Mouse (Mus musculus): ENCODE results near the gene Cdc14a. TPM values are rescaled to one million over a fixed set of nuclear protein-coding genes. Genes with fewer than 3 reads are reported as not detected.

The Cdc14a gene
- total RNA-seq, 2 experiments from 2014 or later, result 3.2 to 4.3 TPM

DNA sequence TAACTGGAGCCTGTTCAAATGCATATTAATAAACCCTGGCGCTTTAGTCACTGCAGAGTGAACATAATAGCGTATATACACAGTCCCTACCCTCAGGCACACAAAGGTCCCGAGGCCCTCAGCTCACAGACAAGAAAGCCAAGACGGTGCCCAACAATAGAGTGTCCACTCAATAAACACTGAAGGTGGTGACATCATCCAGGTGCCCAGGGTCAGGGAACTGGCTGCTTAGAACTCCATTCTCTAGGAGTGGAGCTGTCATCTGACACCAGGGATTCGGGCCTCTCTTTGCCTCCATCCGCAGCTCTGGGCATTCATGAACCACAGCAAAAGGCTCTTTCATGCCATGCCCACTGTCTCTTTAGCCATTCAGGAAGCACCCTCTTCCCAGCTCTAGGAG is 2.7 kb downstream of the Cdc14a start:
- no peak for DNase-seq (ENCODE audit: low spot score in 2 of 2)
- intact Hi-C loops (cut with DNase I), result loop anchor here (5.0 kb wide), 2 partner anchors 71 to 79 kb away; no protein-coding TSS in a partner anchor

DNA sequence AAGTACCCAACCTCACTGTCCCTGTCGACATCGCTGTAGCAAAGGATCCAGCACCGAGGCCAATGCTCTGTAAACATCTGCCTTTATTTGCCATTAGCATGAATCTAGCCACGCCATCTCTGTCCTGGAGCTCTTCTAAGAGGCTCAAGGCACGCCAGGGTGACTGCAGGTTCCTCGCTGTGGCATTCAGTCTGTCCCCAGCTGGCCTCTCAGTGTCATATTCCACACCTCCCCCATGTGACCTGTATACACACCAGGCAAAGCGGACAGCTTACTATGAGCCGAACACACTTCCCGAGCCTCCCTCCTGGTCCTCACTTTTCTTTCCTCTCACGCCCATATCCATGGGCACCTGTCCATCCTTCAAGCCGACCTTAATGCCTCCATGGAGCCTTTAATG is 4.0 kb downstream of the Cdc14a start:
- intact Hi-C loops (cut with DNase I), result loop anchor here (5.0 kb wide), 2 partner anchors 73 to 77 kb away; no protein-coding TSS in a partner anchor
- no peak for DNase-seq (ENCODE audit: low spot score in 2 of 2)

DNA sequence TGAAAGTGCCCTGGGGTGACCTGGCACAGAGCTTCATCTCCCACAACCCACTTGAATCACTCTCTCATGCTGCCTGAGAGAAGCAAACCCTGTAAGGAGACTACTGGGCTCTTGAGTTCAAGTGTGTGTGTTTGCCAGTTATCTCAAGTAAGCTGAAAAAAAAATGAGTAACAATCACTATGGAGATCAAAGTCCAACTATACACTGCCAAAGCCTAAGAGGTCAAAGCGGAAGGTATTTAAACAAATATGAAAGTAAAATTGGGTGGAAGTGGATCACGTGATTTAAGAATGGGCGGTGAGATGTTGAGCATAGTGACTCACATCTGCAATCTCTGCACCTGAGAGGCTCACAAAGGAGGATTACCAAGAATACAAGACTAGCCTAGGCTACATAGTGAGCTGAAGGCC is 9.4 kb downstream of the Cdc14a start:
- no peak for DNase-seq (ENCODE audit: low spot score in 2 of 2)
- intact Hi-C loops (cut with DNase I), result no loop called here

DNA sequence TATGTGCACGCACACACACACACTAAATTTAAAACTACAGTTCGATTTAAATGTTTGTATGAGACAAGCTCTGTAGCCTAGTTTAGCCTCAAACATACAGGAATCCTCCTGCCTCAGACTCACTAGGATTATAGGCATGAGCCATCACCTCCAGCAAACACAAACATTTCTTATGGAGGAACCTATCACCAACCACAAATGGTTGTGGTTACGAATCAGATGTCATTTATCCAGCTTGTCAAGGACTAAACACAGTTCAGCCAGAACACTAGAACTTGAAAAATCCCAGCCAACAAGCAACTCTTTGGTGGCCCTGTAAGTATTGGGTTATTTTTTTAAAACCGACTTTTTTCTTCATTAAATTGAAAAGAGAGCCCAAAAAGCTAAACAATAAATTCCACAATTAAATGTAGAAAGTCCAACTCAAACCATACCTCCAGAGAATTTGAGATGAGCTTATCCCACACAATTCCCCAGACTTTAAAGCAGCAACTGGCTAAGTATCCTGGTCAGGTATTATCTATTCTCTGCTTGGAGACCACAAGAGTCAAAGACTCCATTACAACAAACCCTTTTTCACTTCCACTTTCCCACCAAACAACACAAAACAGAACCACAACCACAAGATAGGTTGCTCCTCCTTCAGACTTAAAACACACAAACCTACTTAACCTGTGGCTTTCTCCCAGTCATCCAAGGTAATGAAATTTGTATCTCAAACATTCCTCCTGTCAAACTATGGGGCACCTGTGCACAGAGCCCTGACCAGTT is 10.7 kb downstream of the Cdc14a start:
- DNase-seq (ENCODE audit: low spot score in 2 of 2), result no peak

DNA sequence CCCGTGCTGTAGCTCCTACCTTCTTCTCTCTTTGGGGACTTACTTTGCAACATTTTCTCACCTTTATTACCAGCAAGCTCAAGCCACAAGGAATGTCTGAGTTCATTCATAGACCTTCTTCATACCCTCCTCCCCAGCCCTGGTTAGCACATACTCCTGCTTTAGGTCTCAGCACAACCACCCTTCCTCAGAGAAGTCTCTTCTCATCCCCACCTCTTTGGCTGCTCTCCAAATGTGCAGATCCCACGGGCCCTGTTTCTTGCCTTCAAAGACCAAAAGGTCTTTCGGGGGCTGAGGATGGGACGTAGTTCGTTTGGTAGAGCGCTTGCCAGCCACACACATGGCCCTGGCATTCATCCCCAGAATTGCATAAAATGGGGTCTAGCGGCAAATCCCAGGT is 13.8 kb downstream of the Cdc14a start:
- no peak for DNase-seq (ENCODE audit: low spot score in 2 of 2)
- intact Hi-C loops (cut with DNase I), result no loop called here

More for the DNA sequence above, 10.7 kb downstream of the Cdc14a start:
- intact Hi-C loops (cut with DNase I), result no loop called here

DNA sequence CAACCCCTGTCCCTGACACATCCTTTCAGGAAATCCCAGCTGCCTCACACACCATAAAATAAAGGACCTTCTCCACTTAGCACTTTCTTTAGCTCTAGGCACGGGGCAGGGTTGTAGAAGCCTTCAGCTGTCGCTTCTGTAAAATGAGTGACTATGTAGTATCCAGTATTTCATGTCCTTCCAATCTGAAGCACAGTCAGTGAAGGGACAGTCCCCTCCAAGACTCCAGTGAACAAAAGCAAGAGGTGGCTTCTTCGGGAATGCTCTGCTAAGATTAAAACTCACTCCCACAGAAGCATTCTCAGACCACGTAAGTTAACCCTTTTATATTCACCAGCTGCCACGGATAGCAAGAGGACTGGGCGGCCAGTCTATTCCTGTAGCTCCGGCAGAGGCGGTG is 14.3 kb downstream of the Cdc14a start:
- peak in 1 of 2 experiments; percentile 19 for DNase-seq (ENCODE audit: low spot score in 2 of 2)
- intact Hi-C loops (cut with DNase I), result no loop called here

DNA sequence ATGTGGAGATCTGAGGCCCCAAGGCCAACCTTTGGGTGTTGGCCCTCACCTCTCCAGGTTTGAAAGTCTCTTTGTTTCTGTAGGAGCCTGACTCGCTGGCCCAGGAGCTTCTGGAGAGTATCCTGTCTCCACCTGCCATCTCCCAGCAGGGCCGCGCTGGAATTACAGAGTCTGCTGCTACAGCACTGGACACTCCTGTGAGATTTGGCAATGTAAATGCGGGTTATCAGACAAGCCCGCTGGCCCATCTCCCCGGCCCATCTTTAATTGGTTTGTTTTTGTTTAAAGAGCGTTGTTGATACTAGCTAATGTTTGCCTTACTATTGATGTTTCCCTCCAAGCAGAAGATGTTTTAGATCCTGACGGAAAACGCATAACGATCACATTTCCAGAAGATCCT is 15.0 kb downstream of the Cdc14a start:
- intact Hi-C loops (cut with DNase I), result no loop called here
- DNase-seq (ENCODE audit: low spot score in 2 of 2), result no peak

DNA sequence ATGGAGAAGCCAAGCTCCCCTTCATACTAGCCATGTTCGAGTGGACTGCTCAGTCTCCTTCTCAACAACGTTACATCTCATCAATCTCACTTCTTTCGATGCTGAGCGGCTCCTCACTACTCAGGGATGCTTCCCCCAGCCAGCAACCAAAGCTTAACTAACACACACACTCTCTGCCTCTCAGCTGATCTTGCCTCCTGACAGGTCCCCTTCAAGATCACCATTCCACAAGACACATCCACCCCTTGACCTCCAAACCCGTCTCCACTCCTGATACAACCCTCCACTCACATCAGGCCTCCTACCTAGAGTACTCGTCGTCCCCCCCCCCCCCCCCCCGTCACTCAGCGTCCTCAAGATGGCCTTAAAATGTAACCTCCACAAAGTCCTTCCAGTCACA is 18.3 kb downstream of the Cdc14a start:
- no peak for DNase-seq (ENCODE audit: low spot score in 2 of 2)
- intact Hi-C loops (cut with DNase I), result no loop called here

DNA sequence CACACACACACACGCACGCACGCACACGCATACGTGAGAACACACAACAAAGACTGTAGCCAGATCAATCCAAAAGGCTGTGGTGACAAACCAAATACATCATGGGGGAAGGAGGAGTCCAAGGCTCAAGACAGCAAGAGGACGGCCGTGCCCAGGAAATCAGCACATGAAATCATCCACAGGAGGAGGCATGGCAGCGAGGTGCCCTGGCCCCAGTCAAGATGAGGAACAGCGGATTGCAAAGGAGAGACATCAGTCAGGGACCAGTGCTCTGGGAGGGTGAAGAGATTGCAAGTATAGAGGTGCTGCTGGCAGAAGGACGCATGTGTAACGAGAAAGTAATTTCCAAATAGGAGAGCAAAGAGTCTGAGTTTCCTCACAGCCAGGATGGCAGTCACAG is 22.4 kb downstream of the Cdc14a start:
- intact Hi-C loops (cut with DNase I), result no loop called here
- no peak for DNase-seq (ENCODE audit: low spot score in 2 of 2)

DNA sequence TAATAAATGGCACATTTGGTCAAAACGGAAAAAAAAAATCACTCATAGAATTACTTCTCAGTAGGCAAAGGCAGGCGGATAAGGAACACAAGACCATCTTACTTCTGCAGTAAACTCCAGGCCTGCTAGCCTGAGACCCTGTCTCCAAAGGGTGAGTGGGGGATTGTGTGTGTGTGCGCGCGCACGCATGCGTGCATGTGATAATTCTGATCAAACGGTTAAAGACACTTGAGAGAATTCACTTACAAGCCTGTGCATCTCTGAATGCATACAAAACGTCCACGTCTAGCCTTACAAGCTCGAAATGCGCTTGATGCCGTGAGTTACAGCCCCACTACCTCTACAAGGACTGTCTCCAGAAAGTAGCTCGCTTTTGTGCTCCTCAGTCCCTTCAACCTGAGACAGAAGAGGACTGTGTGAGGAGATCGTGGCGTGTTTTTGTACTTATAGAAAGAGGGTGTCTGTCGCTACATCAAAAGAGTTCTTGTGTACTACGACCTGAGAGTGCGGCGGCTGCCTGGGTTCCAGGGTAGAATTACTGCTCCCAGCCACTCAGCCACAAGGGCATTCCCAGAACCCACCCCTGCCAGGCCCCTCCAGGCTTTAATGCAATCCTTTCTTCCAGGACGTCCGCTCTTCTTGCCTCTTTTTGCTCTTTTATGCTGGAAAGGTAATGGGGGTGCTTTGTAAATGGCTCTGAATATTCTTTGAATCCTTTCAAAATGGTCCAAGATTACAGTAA is 24.3 kb downstream of the Cdc14a start:
- peak in 1 of 2 experiments; percentile 4 for DNase-seq (ENCODE audit: low spot score in 2 of 2)
- intact Hi-C loops (cut with DNase I), result no loop called here

DNA sequence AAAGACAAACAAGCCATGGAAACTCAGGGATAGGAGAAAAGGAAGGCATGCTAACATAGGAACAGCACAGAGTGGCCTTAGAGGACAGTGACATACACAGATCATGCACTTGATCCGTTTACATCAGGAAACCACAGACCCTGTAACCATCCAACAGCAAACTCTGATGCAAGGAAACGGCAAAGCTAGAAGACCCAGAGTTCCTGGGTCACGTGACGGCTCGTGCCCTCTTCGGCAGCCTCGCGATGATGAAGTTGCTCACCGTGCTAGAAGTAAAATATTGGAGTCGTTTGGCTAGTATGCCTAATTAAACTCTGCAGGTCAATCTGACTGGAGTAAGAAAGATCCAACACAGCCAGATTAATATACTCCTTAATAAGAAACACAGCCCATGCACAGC is 25.3 kb downstream of the Cdc14a start:
- intact Hi-C loops (cut with DNase I), result no loop called here

DNA sequence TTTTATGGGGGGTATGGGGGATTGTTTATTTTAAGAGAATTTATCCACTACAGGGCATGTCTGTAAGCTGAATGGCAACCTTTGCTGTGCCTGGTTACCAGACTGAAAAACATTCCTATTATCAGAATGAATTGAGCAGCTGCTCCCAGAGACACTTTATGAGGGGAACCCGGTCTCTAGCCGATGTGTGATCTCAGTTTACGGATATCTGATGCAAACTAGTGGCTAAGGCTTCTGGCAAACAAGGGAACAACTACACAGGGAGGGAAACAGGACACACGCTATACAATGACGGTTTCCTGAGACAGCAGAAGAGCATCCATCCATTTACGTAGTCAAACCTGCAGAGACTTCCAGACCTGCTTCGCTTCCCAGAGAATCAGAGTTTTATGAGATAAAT is 25.9 kb downstream of the Cdc14a start:
- intact Hi-C loops (cut with DNase I), result no loop called here
- DNase-seq (ENCODE audit: low spot score in 2 of 2), result no peak

More for the DNA sequence above, 25.3 kb downstream of the Cdc14a start:
- no peak for DNase-seq (ENCODE audit: low spot score in 2 of 2)

DNA sequence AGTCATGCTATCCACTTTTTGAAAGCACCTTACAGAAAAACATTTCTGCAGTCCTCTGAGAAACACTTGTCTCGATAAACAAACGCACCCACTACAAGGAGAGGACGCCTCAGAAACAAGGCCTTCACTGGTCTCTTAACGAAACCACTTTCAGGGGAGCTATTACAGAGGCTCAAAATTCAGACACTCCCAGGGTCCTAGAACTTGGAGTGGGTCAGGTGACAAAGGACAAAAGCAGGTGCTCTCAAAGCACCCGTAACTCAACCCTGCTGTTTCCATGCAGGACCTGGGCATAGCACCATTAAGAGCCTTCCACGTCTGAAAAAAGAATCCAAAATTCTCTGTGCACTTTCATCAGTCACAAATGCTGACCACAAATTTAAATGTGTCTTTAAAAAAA is 26.5 kb downstream of the Cdc14a start:
- intact Hi-C loops (cut with DNase I), result no loop called here
- no peak for DNase-seq (ENCODE audit: low spot score in 2 of 2)

DNA sequence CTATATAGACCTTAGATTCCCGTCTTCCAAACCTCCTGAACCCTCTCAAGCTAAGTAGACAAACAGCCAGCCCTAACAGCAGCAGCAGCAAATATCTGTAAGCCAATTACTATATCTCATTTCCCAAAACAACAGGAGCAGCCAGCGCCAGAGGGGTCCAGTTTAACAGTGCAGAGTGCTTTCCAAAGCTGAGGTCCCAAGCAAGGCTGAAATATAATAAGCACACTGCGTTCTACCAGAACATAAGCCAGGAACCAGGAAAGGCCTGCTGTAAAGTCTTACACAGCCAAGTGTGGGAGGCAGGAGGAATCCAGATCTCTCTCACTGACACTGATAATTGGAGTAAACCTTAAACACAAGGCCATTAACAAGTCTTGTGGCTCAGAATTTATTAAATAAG is 27.3 kb downstream of the Cdc14a start:
- intact Hi-C loops (cut with DNase I), result no loop called here
- no peak for DNase-seq (ENCODE audit: low spot score in 2 of 2)

DNA sequence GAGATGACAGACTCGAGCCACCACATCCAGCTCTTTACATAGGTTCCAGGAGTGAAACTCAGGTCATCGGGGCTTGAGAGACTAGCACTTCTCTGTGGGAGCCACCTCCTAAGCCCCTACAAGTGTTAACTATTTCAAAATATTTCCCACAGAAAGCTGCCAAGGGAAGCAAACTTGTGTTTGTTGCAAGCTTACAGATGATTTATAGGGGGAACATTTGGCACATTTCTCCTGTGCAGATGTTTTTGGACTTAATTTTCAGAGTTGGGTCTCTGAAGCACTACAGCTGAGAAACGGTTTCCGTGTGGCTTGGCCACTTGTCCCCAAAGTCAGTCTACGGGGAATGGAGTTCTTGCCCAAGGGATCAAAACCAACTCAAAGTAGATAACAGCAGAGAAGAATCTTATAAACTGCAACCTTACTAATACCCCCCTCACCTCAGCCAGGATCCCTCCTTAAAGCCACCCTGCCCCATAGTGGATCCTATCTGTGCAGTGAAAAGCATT is 28.9 kb downstream of the Cdc14a start:
- intact Hi-C loops (cut with DNase I), result no loop called here
- DNase-seq (ENCODE audit: low spot score in 2 of 2), result no peak

DNA sequence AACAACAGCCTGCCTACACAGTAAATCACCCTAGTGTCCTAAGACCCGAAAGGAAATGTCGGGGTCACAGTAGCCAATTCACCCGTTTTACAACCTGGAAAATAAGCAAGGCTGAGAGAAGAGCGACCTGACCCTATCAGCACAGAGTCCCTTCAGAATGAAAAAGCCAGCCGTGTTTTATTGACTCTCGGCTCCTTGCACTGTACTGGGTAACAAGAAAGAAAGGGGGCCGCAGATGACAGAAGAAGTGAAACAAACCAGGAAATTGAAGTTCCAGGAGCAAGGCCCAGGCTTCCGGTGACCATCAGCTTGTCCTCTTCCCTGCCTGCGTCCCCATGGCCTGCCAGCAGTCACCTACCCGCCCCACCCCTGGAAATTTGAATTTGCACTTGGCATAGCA is 32.4 kb downstream of the Cdc14a start:
- no peak for DNase-seq (ENCODE audit: low spot score in 2 of 2)
- intact Hi-C loops (cut with DNase I), result no loop called here

DNA sequence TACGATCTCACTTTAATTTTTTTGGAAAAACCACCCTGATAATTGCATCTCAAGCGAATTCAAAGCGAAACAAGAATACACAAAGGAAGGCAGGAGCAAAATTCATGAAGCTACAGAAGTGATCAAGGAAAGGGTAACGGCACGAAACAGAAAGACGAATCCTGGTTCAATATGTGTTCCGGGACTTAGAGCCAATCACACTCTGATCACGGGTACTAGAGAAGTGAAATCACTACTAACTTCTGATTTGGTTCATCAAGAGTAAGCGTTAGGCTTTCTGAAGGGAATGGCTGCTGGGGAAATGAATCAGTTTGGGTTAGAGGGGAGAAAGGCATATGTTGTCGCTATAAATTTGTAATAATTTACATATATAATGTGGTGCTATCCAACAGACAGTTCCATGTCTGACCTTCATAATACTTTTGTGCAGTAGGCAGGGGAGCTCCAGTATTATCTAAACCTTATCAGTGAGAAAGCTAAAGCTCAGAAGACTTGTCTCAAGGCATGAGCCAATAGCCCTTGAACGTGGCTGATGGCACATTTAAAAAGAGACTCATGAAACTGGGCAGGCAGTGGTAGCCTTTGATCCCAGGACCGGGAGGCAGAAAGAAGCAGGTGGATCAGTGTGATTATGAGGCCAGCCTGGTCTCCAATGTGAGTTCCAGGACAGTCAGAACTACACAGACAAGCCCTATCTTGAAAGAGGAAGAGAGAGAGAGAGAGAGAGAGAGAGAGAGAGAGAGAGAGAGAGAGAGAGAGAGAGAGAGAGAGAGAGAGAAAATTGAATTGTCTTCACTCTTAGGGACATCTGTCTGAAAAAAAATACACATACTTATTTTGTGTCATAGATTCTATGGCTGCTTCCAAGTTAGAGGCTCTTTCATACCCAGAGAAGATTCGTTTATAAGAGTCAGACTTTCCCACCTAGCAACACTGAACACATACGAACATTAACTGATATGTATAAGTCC is 34.0 kb downstream of the Cdc14a start:
- intact Hi-C loops (cut with DNase I), result no loop called here

DNA sequence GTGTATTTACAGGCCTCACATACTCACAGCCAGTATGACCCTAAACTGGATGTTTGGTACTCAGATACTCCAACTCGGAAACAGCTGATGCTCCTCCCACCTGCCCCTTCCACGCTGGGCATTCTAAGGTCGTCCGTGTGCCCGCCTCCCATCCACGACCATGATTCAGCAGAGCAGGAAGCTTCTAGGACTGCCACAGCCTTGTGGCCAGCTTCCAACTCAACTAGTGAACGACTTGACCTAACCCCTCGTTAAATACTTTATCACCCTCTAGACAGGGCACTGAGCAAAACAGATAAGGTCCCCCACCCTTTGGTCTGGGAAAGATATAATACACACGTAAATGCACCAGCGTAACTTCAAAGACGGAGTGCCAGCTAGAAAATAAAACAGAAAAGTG is 35.0 kb downstream of the Cdc14a start:
- DNase-seq (ENCODE audit: low spot score in 2 of 2), result no peak
- intact Hi-C loops (cut with DNase I), result no loop called here

More for the DNA sequence above, 34.0 kb downstream of the Cdc14a start:
- no peak for DNase-seq (ENCODE audit: low spot score in 2 of 2)

DNA sequence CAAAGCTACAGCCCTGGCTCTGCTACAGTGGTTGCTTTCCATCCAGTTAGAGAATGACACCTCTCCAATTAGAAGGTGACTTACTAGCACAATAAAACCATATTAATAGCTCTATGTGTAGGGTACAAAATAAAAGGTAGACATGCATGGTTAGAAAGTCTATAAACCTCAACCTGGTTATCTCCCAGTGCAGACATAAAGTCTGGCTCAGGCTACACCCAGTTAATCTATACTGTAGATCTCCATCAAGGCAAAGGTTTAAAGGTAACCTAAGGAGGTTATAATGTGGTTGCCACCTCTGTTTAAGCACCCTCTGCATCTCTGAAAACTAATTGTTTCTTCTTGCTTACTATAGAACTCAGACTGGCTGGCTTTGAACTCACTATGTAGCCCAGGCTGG is 36.9 kb downstream of the Cdc14a start:
- intact Hi-C loops (cut with DNase I), result no loop called here

DNA sequence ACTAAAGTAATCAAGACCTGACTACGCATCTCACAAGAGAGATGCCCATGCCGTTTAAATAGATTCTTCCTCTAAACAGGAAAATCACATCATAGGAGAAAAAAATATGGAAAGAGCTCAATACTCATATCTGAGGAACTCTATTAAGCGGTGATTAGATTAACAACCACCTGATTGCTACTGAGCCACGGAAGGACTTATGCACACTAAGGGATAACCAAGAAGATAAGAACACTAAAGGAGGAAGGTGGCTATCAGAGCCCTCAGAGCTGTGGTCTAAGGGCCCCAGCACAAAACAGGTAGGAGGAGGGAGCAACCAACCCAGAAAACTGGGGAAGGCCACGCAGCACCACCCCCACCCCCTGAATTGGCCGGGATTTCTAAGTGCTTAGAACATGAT is 37.5 kb downstream of the Cdc14a start:
- intact Hi-C loops (cut with DNase I), result no loop called here
- DNase-seq (ENCODE audit: low spot score in 2 of 2), result no peak

More for the DNA sequence above, 36.9 kb downstream of the Cdc14a start:
- DNase-seq (ENCODE audit: low spot score in 2 of 2), result no peak
